Mouse (Mus musculus): ENCODE measurements around the gene Batf3.

Gene Batf3

DNA sequence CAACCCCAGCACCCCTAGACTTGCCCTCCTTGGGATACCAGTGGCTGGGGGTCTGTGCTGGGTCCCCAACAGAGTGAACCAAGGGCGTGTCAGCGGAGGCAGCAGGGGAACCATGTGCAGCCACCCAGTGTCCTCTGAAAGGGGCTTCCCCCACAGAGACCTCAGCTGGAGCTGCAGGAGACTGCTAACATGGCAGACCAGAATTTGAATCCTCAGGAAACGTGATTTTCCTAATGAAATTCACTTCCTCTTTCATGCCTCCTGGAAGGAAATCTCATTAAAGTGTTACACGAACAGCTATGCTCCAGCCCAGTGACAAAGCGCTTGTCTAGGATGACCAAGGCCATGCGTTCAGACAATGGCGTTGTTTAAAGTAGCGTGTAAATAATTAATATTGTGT lies 10.7 kb upstream of the Batf3 start:
- DNase-seq: no peak

- no peak for DNase-seq
These were observed 9.7 kb upstream of the Batf3 start for GRCm38 (mm10) chr1:191087955-191088354.

DNA sequence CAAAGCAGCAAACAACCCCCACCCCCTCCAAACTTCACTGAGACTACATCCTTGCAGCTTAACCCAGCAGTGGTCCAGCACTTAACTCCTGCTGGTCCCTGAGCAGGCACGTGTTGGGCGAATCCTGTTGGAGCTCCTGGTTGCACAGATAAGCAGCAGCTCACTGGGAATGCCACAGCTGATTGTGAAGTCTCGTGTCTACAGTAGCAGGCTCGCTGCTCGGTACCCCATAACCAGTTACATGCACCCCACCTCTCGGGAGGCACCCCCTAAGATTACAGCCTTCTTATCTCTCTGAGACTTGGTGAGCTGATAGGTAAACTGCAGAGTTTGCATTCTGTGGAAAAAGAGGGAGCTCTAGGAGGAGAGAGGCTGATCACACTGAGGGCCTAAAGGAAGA lies 8.3 kb upstream of the Batf3 start:
- DNase-seq: no peak

GRCm38 (mm10) chr1:191092050-191092449 lies 5.6 kb upstream of the Batf3 start:
- DNase-seq: peak; percentile 91

GRCm38 (mm10) chr1:191093578-191093977 lies 4.1 kb upstream of the Batf3 start:
- DNase-seq: no peak

- no peak for DNase-seq
These were observed 2.6 kb upstream of the Batf3 start for GRCm38 (mm10) chr1:191095019-191095418.

DNA sequence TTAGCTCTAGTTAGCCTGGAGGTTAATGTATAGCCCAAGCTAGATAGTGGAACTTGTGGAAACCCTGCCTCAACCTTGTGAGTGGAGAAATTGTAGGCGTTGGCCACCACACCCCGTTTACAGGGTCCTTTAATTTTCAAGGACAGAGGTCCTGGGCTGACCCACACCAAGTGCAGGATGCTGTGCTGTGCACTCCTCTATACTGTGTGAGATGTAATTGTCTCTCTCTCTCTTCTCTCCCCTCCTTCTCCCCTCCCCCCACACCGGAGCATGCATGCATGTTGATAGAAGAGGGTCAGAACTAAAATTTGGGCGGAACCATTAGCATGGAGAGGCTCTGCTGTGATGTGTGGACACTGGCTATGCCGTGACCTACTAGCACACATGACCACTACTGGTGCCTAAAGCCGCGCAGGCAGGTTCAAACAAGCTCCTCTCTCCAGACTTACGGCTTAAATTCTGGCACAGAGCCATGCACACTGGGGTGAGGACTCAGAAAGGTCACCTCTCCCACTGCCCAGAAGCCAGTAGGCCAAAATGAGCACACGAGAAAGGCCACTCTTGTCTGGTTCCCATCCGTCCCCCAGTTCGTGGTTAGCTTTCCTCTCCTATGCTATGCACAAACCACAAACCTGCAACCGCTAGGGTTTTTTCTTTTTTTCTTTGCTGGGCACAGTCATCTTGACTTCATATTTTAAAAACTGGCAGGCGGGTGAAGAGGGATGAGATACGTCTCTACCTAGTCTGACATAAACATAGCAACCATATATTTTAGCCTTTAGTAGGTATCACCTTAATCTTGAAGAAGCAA lies 571 bp upstream of the Batf3 start:
- no peak for DNase-seq

- no peak for DNase-seq
These were observed 1.5 kb downstream of the Batf3 start for GRCm38 (mm10) chr1:191099114-191099513.

- no peak for DNase-seq
These were observed 2.2 kb downstream of the Batf3 start for GRCm38 (mm10) chr1:191099772-191100291.

GRCm38 (mm10) chr1:191102730-191103370 lies 5.2 kb downstream of the Batf3 start:
- DNase-seq: peak; percentile 82

GRCm38 (mm10) chr1:191105246-191105645 lies 7.6 kb downstream of the Batf3 start:
- DNase-seq: peak; percentile 74

DNA sequence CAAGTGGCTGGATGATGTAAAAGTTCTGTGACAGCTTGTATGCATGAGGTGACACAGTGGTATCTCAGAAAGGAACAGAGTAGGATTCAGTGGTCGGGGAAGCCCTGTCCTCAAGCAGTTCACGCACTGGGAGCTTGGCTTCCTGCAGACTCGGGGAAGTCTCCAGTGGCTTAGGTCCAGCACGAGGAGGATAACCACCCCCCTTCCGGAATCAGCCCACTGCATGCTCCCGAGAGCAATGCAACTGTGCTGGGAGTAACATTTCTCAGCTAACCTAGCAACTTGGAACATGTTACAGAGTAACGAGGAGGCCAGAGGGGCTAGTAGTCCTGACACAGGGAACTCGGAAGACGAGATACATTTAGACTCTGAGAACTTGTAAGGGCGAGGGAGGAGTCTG lies 9.7 kb downstream of the Batf3 start:
- DNase-seq: peak; percentile 54

DNA sequence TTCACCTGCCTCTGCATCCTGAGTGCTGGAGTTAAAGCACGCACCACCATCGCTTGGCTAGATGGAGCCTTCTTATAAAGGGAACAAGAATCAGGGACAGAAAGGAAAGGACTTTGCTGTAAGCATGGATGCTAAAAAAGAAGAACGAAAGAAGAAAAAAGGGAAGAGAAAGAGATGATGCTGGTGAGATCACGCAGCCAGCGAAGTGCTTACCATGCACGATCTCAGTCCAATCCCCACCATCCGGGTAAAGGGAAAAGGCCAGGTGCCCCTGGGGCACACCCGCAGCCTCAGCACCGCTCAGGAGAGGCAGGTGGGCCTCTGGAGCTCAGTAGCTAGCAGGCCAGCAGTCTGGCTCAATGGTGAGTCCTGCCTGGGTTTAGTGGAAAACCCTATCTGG lies 12.3 kb downstream of the Batf3 start:
- DNase-seq: peak; percentile 89

DNA sequence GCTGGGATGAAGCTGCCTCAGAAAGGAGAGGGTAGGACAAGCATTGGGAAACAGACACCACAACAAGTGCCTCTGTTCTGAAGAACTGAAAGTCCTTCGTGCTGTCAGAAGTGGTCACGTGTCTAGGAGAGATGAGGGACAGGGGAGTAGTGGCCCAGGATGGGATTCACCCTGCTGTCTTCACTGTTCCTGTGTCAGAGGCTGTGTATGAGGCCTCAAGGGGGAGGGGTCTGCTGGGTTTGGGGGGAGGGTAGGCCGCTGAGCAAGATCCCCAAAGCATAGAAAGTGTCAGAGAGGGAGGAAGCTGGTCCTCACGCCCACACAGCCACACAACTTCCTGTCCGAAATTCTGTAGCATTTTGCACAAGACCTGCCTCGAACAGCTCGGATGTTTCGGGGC lies 13.5 kb downstream of the Batf3 start:
- peak; percentile 95 for DNase-seq

DNA sequence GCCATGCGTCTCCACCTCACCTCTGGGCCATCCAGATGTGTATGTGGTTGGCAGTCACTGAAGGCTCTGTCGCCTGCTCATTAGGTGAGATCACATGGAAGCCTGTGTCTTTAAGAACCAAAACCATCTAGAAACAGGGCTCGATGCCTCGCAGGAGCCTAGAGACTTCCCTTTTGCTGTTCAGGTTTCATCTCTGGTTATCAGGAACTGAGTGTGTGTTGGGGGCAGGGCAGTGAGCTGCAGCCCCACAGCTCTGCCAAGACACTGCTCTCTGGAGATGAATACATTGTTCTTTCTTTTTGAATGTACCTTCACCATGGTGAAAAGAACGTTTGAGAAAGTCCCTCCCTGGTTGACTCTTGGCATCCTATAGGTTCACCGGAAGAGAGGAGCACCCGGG lies 17.2 kb downstream of the Batf3 start:
- peak; percentile 91 for DNase-seq

GRCm38 (mm10) chr1:191115514-191116238 lies 18.0 kb downstream of the Batf3 start:
- peak; percentile 97 for DNase-seq

- DNase-seq: peak; percentile 95
These were observed 25.1 kb downstream of the Batf3 start for GRCm38 (mm10) chr1:191122744-191123143.

- DNase-seq: peak; percentile 81
These were observed 26.0 kb downstream of the Batf3 start for GRCm38 (mm10) chr1:191123696-191124095.

- DNase-seq: peak; percentile 88
These were observed 26.6 kb downstream of the Batf3 start for GRCm38 (mm10) chr1:191124288-191124687.

- peak; percentile 96 for DNase-seq
These were observed 28.4 kb downstream of the Batf3 start for GRCm38 (mm10) chr1:191125811-191126638.

DNA sequence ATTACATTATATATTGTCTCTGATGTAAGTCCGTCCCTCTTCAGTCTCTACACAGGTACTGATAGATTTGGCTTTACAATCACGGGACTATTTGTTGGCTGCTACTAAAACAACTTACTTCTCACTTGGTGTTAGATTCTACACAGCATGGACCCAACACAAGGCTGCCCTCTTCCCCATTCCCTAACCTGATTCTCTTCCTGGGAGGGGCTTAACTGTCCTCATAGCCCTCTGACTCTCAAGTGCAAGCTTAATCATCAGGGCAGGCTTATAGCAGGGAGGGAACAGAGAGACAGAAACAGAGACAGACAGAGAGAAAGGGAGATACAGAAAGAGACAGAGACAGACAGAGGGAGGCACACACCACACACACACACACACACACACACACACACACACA lies 34.0 kb downstream of the Batf3 start:
- peak; percentile 21 for DNase-seq

GRCm38 (mm10) chr1:191132240-191132639 lies 34.6 kb downstream of the Batf3 start:
- no peak for DNase-seq

DNA sequence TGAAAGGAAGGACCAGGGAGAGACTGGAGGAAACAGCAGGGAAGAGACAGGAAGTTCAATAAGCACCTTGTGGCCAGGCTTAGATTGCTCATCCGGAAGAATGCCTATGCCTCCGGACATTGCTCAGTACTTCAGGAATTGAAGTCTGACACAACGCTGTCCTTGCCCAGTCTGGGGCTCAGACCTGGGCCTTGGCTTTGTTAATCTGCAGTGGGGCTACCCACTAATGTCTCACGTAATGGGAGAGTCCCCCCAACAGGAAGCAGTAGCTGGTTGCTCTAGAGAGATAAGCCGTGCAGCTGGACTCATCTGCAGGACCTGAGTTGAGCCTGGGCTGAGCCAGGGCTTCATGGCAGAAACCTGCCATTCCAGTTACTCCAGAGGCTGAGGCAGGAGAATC lies 35.3 kb downstream of the Batf3 start:
- DNase-seq: peak; percentile 77
